9 mouse cellular contexts compared by ENCODE assay signal in genomic region chr17:29711076-29711744, GRCm38 (mm10). TPM values are rescaled to one million over a fixed set of nuclear protein-coding genes. Genes with fewer than 3 reads are reported as not detected.
DNase-seq lines count a peak whose midpoint lies in the region; ATAC-seq and TF ChIP-seq lines count a peak whose summit lies in the region.
"Had no signal": no experiment of that assay in that cellular context is flagged by ENCODE, and none has a peak within 500 bp of the region (broad histone marks: within the 10 kb centered on the region; RNA-seq: fewer than 3 reads in every experiment).

No protein-coding gene starts in this region.

- H3K4me1 ChIP-seq in hindbrain, embryonic 13.5 days (replicated peaks) = peaks cover 79% of the 10 kb centered on the region
- peaks cover 75% of the 10 kb centered on the region for H3K4me1 ChIP-seq in hindbrain, embryonic 10.5 days (replicated peaks)
- H3K4me1 ChIP-seq in cerebellum, adult 2 months (ENCODE audit: control insufficient read depth, insufficient read depth, low read length) = peaks cover 39% of the 10 kb centered on the region

- ATAC-seq in hindbrain, embryonic 13.5 days (ENCODE audit: low FRiP score) = no peak
- no peak for ATAC-seq in CD4-positive, CD25-positive, alpha-beta regulatory T cell, adult 4 months

- DNase-seq in hindbrain, embryonic 10.5 days (ENCODE audit: low spot score) = no peak
- peak; percentile 63 for DNase-seq in MN1 (ENCODE audit: low spot score)
- peak; percentile 90 to 91 for DNase-seq in cerebellum, adult 2 months
- DNase-seq in kidney, adult 9 months = peak; percentile 91
- no peak for DNase-seq in thymus, adult 18-20 months
- no peak for DNase-seq in thymus, postnatal 25 days

- WGBS in hindbrain, embryonic 13.5 days = 61% methylated on average over 19 of the region's 19 CpGs
- 87% methylated on average over 19 of the region's 19 CpGs for WGBS in hindbrain, embryonic 10.5 days
- 21% methylated on average over 19 of the region's 19 CpGs for WGBS in cerebellum, adult 2 months

- no peak overlapping the region for H3K4me2 ChIP-seq in hindbrain, embryonic 13.5 days

- no peak overlapping the region for H3K9ac ChIP-seq in hindbrain, embryonic 13.5 days

- H3K27ac ChIP-seq in hindbrain, embryonic 13.5 days = peak overlapping the region; percentile 81
- no peak overlapping the region; the same call in 1 of the 2 replicates for H3K27ac ChIP-seq in hindbrain, embryonic 10.5 days
- H3K27ac ChIP-seq in cerebellum, adult 2 months (ENCODE audit: insufficient read depth, low read length) = peak overlapping the region; percentile 4; the same call in 1 of the 2 replicates

- H3K27me3 ChIP-seq in hindbrain, embryonic 13.5 days = no peaks in the 10 kb centered on the region
- H3K27me3 ChIP-seq in hindbrain, embryonic 10.5 days (ENCODE audit: insufficient read depth, poor library complexity, severe bottlenecking) = no peaks in the 10 kb centered on the region
- H3K27me3 ChIP-seq in cerebellum, adult 2 months (ENCODE audit: control insufficient read depth, insufficient read depth, low read length) = no peaks in the 10 kb centered on the region

- no peak for TF ChIP-seq CTCF in cerebellum, adult 2 months (IDR thresholded peaks at IDR 0.05; ENCODE audit: borderline replicate concordance, insufficient read depth, low read depth, low read length)

- no peaks in the 10 kb centered on the region for H3K36me3 ChIP-seq in hindbrain, embryonic 13.5 days
- H3K36me3 ChIP-seq in hindbrain, embryonic 10.5 days = peaks cover 9% of the 10 kb centered on the region; the same call in 1 of the 2 replicates

- no peak overlapping the region for H3K4me3 ChIP-seq in hindbrain, embryonic 13.5 days
- H3K4me3 ChIP-seq in hindbrain, embryonic 10.5 days = no peak overlapping the region
- no peak overlapping the region for H3K4me3 ChIP-seq in cerebellum, adult 2 months (replicated peaks; ENCODE audit: insufficient read depth, low read depth, low read length)

- TF ChIP-seq POLR2A in cerebellum, adult 2 months (IDR thresholded peaks at IDR 0.05; ENCODE audit: borderline replicate concordance, insufficient read depth, low read length) = no peak

- no peaks in the 10 kb centered on the region for H3K9me3 ChIP-seq in hindbrain, embryonic 13.5 days
- H3K9me3 ChIP-seq in hindbrain, embryonic 10.5 days = no peaks in the 10 kb centered on the region
- H3K9me3 ChIP-seq: G1E had no signal

RNA-seq across cellular contexts. Expression of gene Ccdc167, which starts 5.6 kb away (rescaled TPM):
- 10.7 and 13.4 TPM in 2 replicates for polyA plus RNA-seq in hindbrain, embryonic 13.5 days (2015; fragmentation: Nextera tagmentation; extraction: Ambion mirVana)
- polyA plus RNA-seq in hindbrain, embryonic 10.5 days (2016; fragmentation: Nextera tagmentation; extraction: Ambion mirVana) = 16.4 and 16.8 TPM in 2 replicates
- polyA plus RNA-seq in cerebellum, adult 2 months (2012; rRNA removed) = 25.9 and 26.2 TPM in 2 replicates
- 10 to 100 TPM in 1 of 2 experiments, 1 to 10 TPM in 1; 7.8 to 10.1 TPM for polyA plus RNA-seq in CD4-positive, CD25-positive, alpha-beta regulatory T cell, adult 4 months (2017; shearing (Covaris generic))

RNA-seq across cellular contexts. Expression of gene Cmtr1, which starts 50.8 kb away (rescaled TPM):
- 132 and 139 TPM in 2 replicates for polyA plus RNA-seq in hindbrain, embryonic 13.5 days (2015; fragmentation: Nextera tagmentation; extraction: Ambion mirVana)
- 135 and 149 TPM in 2 replicates for polyA plus RNA-seq in hindbrain, embryonic 10.5 days (2016; fragmentation: Nextera tagmentation; extraction: Ambion mirVana)
- polyA plus RNA-seq in cerebellum, adult 2 months (2012; rRNA removed) = 96.5 and 99.1 TPM in 2 replicates
- 100 to 1,000 TPM in 1 of 2 experiments, 10 to 100 TPM in 1; 90.3 to 221 TPM for polyA plus RNA-seq in CD4-positive, CD25-positive, alpha-beta regulatory T cell, adult 4 months (2017; shearing (Covaris generic))

Comparison
In these comparisons a context has a peak if more than half of its experiments do, and no peak if none do; other contexts are left out.
1. DNase-seq: peak in MN1 (single experiment), cerebellum, adult 2 months (2 of 2) and kidney, adult 9 months (single experiment); none in hindbrain, embryonic 10.5 days (single experiment), thymus, adult 18-20 months (0 of 2) and thymus, postnatal 25 days (single experiment).